Mouse (Mus musculus) cerebellum, adult 9-10 months (tissue): Measurements from ENCODE around the gene Pak2.
A peak's percentile ranks its signal among the peaks of the same experiment; 100 is the strongest.
"Not testable (repeated sequence)": the region's sequence is repeated elsewhere in the genome, so short reads cannot be mapped to it uniquely, and the experiment has no call there.

ENCODE experiments used
- DNase-seq: peaks from one replicate; pipeline ENCODE4 v3.0.0; 2022

Pak2 gene

GRCm38 (mm10) chr16:32087629-32088443 is 8.7 kb upstream of the Pak2 start:
- DNase-seq = no peak

GRCm38 (mm10) chr16:32078408-32078990 is 643 bp downstream of the Pak2 start:
- peak; percentile 41 for DNase-seq

DNA sequence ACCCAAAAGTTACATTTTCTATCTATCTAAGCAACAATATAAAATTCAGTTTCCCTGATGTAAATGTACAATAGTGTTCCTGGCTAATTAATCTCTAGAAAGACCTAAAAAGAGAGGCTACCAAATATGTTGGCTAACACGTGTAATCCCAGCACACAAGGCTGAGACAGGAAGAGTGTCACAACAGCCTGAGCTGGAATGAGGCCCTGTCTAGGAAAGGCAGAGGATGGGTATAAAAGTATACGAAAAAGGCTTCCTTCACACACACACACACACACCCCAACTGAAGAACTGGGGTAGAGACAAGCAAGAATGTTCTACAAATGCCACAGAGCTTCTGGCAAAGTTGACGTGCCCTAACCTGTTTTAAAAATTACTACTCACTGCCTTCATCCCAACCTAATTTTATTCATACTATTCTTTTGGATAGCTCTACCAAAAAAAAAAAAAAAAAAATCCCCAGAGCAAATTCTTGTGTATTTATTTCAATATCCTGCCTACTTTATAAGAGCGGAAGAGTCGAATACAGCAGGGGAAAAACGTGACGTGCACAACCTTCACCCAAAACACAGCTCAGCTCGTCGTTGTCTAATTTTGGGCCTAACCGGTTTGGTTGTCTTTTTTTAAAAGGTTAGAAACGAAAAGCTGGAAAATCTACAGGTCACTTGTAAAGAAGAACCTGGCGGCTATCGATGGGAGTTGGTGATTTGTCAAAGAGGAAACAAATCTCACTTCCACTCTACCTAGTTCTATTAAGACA is 1.3 kb downstream of the Pak2 start:
- DNase-seq = no peak

DNA sequence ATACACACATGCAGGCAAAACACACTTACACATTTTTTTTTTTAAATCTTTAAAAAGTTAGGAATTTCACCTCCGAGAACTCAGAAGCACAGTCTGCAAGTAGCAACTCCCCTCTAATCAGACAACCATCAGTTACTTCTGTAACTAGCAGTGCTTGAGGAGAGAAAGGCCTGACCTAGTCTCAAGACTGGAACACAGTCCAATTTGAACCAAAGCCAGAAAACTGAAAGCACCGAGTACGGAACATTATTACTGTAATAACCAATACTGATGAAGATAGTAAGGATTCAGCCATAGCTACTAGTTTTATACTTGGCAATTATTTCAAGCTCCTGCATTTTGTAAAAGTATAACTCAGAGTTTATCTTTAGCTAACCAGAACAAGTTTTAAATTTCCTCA is 2.7 kb downstream of the Pak2 start:
- DNase-seq = peak; percentile 46

GRCm38 (mm10) chr16:32075762-32076161 is 3.4 kb downstream of the Pak2 start:
- DNase-seq = no peak

DNA sequence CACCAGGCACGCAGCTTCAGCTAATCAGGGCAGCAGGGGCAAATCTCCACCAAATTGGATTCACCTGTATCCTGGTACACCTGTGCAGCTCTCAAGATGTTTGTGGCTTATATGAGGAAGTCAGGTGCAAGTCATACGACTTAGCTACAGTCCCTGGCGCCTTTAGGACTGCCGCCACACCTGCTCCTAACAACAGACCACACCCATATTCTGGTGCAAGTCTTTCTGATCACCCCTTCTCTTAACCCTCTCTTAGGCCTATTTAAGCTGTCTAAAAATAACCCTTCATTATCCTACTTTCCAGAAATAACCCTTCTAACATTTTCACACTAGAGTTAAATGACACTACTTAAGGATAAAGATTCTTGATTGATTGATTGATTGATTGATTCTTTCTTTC is 9.1 kb downstream of the Pak2 start:
- not testable (repeated sequence) for DNase-seq

DNA sequence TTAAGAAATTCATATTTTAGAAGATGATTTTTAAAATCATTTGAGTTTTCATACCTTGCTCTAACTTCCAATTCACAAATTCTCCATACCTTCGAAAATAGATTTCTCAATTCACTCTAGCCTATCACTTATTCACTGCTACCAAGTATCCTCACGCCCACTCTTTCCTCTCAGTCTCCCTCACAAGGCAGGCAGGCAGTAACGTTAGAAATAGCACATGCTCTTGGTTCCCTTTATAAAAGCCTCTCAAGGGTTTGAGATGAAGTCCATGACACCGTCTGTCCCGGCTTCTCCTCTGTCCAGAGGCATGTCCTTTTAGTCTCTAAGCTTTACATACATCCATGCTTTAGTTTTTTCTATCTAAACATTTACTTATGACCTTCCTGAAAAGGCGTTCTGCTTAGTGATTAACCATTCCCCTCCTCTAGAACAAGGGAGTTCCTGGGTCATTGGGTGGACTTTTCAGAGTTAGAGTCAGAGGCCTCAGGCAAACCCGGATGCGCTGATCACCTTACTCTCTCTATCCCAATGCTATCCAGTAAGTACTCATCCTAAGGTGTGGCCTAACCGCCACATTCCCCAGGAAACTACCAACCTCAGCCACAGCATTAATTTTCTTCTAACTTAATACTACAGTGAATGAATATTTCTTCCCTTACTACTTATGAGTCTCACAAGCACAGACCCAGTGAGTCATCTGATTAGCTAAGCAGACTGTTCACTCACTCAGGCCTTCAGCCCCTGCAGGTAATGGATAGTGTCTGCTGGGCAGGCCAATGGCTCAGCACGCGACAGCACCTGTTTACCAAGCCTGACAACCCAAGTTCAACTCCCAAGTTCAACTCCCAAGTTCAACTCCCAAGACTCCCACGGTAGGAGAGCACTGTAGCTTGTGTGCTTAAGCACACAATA is 10.5 kb downstream of the Pak2 start:
- no peak for DNase-seq

GRCm38 (mm10) chr16:32066899-32067298 is 12.2 kb downstream of the Pak2 start:
- DNase-seq = no peak

DNA sequence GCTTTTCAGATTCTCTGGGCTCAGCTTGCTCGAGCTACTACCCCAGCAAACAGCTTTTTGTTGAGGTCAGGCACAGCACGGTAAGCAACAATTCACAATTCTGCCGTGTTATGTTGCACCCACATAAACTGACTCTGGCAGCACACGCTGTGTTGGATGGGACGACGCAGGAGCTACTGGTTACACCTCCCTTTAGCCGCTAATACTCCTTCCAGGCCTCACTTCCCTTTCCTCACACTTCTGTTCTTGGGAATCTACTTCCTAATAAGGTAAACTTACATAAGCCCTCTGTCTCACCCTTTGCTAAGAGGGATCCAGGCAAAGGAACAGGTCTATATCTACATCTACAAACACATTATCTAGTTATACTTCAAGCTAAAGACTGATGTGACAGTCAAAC is 15.2 kb downstream of the Pak2 start:
- DNase-seq = no peak

DNA sequence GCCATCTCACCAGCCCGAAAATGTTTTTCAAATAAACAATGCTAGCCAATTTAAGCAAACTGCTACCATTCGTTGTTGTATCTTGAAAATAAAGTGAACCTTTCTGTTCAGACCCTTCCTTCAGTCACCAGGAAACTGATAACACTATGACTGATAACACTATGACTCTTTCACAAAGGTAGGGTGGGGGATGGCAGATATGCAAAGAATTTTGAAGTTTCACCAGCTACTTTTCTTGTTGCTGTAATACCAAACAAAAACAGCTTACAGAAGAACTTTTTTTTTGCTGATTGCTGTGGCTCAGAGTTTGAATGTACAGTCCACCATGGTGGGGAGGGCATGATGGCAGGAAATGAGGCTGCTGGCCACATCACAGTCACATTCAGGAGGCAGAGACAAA is 16.9 kb downstream of the Pak2 start:
- DNase-seq = no peak

GRCm38 (mm10) chr16:32059840-32060523 is 19.2 kb downstream of the Pak2 start:
- DNase-seq = no peak

GRCm38 (mm10) chr16:32058817-32059216 is 20.3 kb downstream of the Pak2 start:
- no peak for DNase-seq

DNA sequence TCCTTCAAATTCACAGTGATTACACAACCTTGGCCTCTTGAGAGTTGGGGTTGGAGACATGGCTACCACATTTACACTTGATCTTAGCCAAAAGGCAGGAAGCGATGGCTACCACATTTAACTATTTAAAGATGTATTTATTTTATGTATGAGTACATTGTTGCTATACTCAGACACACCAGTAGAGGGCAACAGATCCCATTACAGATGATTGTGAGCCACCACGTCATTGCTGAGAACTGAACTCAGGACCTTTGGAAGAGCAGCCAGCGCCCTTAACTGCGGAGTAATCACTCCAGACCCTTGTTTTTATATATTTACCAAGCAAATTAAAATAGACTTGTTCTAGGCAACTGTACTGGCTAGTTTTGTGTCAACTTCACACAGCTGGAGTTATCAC is 36.8 kb downstream of the Pak2 start:
- no peak for DNase-seq

- DNase-seq = no peak
These were observed 59.5 kb downstream of the Pak2 start for GRCm38 (mm10) chr16:32019678-32020077.

- DNase-seq = no peak
These were observed 68.8 kb downstream of the Pak2 start for GRCm38 (mm10) chr16:32010330-32010729.

DNA sequence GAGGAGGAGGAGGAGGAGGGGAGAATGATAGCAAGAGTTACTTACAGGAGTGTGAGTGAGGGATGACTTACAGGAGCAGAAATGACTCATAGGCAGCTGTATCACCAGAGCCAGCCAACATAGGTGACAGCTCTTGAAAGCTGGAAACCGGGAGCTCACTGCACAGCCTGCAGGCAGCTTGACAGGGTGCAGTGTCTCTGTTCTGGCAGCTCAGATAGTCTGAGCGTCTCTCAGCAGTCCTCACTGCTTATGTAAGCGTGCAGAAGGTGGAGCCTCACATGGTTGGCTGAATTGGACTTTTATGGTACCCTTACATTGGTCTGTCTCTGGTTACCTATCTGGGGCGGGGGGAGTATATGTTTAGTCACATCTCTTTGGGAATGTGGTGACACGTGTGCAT is 69.2 kb downstream of the Pak2 start:
- DNase-seq = no peak

DNA sequence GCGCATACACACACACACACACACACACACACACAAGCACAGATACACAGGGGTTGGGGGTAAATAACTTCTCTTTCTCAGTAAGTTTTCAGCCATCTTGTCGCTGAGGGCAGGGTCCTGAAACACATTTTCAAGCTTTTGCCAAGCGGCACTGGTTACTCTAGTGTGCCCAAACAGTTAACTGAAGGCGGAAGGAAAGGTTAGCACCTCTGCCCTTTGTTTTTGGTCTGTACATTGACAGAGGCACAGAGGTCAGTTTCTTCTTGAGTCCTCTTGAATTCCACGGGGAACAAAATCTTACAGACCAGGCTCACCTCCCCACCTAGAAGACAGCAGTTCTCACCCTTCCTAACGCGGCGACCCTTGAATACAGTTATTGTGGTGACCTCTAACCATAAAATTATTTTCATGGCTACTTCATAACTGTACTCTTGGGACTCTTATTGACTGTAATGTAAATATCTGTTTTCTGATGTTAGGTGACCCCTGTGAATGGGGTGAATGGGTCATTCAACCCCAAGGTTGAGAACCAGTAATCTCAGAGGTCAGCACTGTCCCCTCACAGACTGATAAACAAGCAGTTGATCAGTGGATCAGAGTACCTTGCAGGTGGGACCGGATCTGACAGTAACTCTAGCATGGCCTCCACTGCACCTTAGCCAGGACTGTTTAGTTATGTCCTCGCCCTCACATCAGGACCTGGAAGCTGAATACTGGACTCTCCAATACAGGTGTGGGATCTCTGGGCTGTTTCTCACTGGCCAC is 70.4 kb downstream of the Pak2 start:
- no peak for DNase-seq

- no peak for DNase-seq
These were observed 74.4 kb downstream of the Pak2 start for GRCm38 (mm10) chr16:32004731-32005130.

DNA sequence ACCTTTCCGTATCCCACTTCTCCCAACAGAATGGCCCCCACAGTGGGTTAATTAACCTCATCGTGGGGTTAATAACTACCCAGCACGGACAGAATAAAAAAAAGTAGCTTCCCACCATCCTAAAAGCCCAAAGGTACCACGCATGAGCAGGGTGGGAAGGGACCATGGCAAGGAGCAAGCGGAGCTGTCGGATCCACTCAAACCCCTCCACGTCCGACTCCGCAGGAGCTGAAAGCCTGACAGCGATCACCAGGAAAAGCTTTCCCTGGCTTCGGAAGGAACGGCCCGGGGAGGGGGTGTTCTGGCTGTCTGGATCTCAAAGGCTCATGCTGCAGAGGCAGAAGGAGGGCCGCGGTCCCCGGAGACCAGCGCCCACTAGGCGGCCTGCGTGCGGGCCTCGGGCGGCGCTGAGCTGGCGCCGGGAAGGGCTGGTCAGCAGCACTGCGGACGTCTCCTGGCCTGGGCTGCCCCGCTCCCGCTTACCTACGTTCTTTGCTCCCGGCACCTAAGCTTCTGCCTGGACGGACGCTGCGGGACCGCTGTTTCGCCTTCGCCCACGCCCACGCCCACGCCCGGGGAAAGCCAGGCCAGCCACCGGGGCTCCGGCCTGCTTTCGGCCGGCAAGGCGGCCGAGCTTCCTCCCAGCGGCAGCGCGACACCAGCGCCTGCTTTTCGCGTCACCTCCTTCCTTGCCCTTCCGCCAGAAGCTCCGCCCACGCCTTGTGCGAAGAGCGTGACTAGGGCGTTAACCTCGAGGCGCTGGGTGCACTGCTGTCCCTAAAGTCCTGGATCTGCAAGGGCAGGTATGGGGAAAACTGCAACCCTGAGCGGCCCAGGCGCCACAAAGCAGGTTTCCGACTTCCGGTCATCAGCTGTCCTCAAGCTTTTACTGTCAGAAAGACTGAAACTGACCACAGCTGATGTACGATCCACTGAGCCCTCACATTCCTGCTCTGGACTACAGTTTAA is 76.3 kb downstream of the Pak2 start, which contains the start of gene Senp5:
Senp5 (minus strand) TSS at position 779 of the 969 bp plus-strand sequence.
- peak; percentile 84 for DNase-seq

DNA sequence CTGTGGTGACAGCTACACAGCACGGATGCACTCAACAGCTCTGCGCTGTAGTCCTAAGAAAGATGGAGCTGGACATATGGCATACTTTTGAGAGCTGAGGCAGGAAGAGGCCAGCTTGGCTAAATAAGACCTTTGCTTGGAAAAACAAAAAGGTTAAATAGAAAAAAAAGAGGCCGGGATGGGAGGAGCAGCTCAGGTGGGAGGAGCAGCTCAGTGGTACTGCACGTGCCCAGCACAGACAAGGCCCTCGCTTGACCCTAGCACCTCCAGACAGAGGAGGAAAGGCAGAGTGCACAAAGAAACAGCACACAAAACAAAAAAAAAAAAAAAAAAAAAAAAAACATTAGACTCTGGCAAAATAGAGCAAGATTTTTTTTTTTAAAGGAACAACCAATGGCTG is 82.8 kb downstream of the Pak2 start:
- DNase-seq = no peak
